Mouse (Mus musculus): Measurements from ENCODE around the gene Mospd3.

Mospd3 gene

DNA sequence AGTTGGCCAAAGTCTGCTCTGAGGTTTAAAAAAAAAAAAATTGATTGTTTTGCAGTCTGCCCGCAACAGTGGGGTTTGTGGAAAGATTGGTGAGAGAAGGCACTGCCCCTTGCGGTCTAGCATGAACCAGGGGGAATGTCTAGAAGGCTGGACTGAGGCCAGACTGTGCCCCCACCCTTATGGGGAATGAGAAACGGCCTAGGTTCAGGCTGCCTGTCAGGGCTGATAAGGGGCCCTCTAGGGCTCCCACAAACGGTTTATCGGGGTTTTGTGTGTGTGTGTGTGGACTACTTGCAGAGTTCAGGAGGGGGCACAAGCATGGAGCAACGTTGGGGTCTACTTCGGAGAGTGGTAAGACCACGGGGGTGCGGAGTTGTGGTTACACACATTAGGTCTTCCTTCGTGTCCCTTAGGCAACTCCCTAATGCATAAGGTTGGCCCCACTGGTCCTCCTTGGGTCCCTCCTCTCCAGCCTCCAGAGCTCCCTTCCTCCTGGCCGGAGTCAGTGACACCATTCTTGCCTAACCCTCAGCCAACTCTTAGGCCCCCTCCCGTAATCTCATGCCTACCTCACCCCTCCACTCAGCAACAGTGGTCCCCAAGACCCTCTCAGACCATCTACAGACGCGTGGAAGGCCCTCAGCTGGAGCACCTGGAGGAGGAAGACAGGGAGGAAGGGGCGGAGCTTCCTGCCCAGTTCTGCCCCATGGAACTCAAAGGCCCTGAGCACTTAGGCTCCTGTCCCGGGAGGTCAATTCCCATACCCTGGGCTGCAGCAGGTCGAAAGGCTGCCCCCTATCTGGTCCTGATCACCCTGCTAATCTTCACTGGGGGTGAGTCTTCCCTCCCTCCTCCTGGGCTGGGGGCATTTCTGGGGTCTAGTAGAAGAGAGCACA is 29.9 kb downstream of the Mospd3 start:
- no peak for DNase-seq

- DNase-seq = no peak
These were observed 30.7 kb downstream of the Mospd3 start for GRCm38 (mm10) chr5:137570181-137570580.

DNA sequence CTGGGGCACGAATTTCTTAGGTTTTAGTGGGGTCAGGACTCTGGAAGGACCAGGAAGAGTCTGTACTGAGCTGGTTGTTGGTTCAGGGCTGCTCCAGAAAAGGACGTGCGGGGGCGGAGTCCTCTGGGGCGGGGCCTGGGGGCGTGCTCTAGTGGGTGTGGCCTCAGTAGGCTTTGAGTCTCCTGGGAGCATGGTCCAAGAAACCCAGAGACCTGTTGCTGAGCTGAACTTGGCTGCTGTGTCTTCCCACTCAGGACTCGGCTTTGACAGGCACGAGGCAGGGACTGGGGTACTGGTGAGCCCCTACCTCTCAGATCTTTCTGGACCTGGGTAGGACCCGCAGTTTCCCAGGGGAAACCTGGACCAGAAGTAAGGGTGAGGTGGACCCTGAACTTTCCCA is 31.2 kb downstream of the Mospd3 start, which contains the start of gene Tfr2:
Tfr2 (plus strand) TSS at position 176 of the 400 bp plus-strand sequence.
- DNase-seq = no peak

DNA sequence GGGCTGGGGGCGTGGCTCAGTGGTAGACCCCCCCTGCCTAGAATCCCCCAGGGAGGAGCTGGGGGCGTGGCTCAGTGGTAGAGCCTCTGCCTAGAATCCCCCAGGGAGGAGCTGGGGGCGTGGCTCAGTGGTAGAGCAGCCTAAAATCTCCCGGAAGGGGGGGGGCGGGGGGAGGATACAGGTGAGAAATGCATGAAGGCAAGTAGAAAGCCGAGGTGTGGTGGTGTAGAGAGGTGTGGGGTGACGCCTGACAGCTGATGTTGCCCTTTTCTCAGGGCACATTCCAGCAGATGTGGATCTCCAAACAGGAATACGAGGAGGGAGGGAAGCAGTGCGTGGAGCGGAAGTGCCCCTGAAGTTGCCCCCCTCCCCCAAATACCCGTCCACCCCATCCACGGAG is 31.8 kb downstream of the Mospd3 start:
- no peak for DNase-seq

GRCm38 (mm10) chr5:137568223-137568798 is 32.5 kb downstream of the Mospd3 start:
- no peak for DNase-seq

DNA sequence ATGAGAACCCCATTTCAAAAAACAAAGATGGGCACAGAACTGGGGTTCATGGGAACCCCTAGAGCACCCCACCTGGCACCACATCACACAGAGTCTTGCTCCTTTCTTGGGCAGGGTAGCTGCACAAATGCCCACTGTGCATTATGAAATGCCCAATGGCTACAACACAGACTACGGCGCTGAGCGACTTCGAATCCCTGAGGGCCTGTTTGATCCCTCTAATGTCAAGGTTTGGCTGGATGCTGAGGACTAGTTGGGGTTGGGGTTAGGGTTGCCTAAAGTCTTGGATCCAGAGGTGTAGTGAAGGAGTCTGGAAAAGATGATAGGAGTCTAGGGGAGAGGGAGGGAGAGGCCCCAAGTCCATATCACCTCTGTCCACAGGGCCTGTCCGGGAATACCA is 34.4 kb downstream of the Mospd3 start:
- no peak for DNase-seq

DNA sequence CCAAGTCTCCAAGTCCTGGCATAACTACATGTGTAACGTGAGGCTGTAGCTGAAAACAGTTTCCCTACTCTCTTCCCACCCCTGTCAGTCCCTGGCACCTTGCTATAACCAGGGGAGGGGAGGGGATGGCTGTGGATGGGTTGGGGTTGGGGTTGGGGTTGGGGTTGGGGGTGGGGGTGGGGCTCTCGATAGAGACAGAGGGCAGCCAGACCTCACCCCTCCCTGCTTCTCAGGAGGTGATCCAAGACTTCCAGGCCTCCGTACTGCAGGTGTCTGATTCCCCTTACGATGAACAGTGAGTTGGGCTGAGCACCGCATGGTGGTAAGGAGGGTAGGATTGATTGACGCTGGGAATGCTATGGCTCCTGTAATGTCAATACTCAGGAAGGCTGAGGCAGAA is 35.1 kb downstream of the Mospd3 start:
- no peak for DNase-seq

GRCm38 (mm10) chr5:137562965-137563364 is 37.9 kb downstream of the Mospd3 start:
- DNase-seq = no peak

GRCm38 (mm10) chr5:137561556-137561955 is 39.3 kb downstream of the Mospd3 start:
- no peak for DNase-seq

GRCm38 (mm10) chr5:137553898-137554297 is 47.0 kb downstream of the Mospd3 start:
- no peak for DNase-seq

GRCm38 (mm10) chr5:137553411-137553837 is 47.4 kb downstream of the Mospd3 start, which contains the start of gene Actl6b:
Gene Actl6b (plus strand): TSS chr5:137553517.
- DNase-seq = peak; percentile 95

GRCm38 (mm10) chr5:137553000-137553399 is 47.9 kb downstream of the Mospd3 start:
- DNase-seq = no peak

DNA sequence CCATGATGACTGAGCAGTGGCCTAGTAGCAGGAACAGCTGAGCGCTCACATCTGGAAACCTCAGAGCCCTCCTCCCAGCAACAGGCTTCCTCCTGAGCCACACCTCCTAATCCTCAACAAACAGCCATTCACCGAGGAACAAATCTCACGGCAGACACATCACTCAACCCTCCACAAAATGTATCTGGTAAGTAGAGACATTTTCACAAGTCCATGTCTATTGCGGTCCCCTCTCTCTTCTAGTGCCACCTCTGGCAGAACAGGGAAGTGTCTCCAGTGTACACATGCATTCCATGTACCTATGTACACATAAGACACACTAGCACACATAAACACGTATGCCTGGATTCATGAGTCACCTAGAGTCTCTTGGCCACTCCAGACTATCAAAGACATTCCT is 49.7 kb downstream of the Mospd3 start:
- DNase-seq = no peak

DNA sequence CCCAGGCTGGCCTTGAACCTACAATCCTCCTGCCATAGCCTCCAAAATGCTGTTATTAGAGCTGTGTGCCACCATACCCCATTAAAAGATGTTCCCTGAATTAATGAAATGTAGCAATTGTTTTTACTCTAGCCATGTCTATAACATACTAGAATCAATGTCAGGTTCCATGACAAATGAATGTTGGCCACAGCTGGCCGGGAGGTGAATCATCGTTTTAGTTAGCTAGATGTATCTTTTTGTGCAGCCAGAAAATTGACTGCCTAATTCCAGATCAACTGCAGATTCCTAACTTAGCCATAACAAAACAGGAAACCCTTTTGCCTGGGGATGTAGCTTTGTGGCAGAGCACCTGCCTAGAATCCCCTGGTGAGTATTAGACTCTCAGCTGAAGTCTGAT is 51.0 kb downstream of the Mospd3 start:
- no peak for DNase-seq
